Mouse (Mus musculus) kidney, postnatal 36 days (tissue): Measurements from ENCODE around the gene Adamtsl1.

ENCODE experiments used
- DNase-seq, 2 experiments: peaks; one replicate each; pipeline ENCODE4 v3.0.0; 2021 to 2022; ENCODE audit warnings: mixed read lengths in 2 of 2

Gene Adamtsl1

GRCm38 (mm10) chr4:85941857-85942256 lies 427.9 kb downstream of the Adamtsl1 start:
- no peak for DNase-seq

- peak; percentile 33 to 58 for DNase-seq
These were observed 439.6 kb downstream of the Adamtsl1 start for GRCm38 (mm10) chr4:85953590-85953989.

GRCm38 (mm10) chr4:85955387-85955786 lies 441.4 kb downstream of the Adamtsl1 start:
- DNase-seq: no peak

- no peak for DNase-seq
These were observed 443.3 kb downstream of the Adamtsl1 start for GRCm38 (mm10) chr4:85957266-85957665.

- no peak for DNase-seq
These were observed 443.9 kb downstream of the Adamtsl1 start for GRCm38 (mm10) chr4:85957879-85958278.

GRCm38 (mm10) chr4:85959019-85959418 lies 445.0 kb downstream of the Adamtsl1 start:
- DNase-seq: peak in 1 of 2 experiments; percentile 8

GRCm38 (mm10) chr4:85976188-85976587 lies 462.2 kb downstream of the Adamtsl1 start:
- no peak for DNase-seq

- DNase-seq: peak; percentile 7 to 27
These were observed 465.2 kb downstream of the Adamtsl1 start for GRCm38 (mm10) chr4:85979206-85979605.

DNA sequence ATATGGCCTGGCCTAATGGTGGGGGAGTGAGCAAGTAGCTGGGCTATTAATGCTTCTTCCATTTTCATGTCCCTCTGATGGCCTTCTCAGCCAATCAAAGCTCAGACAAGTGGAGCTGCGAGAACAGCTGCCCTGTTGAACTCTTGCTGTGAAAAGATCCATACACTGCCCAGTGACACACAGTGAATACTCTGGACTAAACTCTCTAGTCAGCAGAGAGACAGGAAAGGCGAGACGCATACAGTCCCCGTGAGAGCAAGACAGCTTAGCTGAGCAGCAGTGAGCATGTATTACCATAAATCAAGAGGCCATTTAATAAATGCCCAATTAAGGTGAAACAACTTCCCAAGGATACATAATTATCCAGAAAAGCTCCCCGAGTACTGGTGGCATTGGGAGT lies 492.6 kb downstream of the Adamtsl1 start:
- no peak for DNase-seq

- no peak for DNase-seq
These were observed 499.7 kb downstream of the Adamtsl1 start for GRCm38 (mm10) chr4:86013640-86014039.

- no peak for DNase-seq
These were observed 505.0 kb downstream of the Adamtsl1 start for GRCm38 (mm10) chr4:86018928-86019327.

DNA sequence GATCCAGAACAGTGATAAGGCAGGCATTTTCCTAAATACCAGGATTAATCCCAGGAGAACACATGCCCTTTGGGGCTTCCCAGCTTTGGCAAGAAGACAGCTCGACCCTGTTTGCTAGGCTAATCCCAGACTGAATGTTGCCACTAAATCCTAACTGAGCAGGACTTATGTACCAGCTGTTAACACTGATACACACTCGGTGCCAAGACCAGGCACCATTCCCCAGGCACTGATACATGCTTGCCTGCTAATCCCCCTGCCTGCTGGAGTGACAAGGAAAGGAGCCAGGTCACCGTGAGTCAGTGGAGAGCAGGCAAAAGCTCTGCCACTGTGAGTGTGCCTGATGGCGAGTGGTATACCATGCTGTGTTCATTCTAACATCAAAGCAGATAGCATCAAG lies 505.6 kb downstream of the Adamtsl1 start:
- no peak for DNase-seq

DNA sequence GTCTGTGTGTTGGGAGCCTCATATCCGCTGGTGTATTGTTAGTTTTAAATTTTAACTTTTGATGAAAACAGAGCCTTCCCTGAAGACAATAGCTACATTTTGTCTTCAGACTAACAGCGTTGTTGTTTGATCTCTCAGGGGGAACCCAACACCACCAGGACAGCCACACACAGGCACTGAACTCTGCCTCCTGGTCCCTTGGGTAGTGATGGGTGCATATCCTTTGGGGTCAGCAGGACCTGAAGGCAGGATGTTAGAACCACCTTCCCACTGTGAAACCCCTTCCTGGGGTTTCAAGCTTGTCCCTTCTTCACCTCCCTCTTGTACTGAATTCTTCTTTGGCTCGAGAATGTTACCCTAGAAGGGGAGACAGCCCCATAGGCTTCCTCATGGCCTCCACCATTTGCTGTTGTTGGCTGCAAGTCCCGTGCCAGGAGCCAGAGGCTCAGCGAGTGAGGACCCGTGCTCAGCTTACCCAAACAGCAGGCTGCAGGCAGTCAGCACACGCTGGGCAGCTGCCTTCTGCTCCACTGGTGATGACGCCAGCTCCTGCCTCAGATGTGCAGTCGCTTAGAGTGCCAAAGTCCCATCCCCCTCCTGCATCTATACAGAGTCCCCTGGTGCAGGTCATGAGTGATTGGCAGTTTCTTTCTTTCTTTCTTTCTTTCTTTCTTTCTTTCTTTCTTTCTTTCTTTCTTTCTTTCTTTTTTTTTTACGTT lies 506.6 kb downstream of the Adamtsl1 start:
- DNase-seq: no peak

- peak; percentile 25 to 62 for DNase-seq
These were observed 510.7 kb downstream of the Adamtsl1 start for GRCm38 (mm10) chr4:86024573-86025160.

DNA sequence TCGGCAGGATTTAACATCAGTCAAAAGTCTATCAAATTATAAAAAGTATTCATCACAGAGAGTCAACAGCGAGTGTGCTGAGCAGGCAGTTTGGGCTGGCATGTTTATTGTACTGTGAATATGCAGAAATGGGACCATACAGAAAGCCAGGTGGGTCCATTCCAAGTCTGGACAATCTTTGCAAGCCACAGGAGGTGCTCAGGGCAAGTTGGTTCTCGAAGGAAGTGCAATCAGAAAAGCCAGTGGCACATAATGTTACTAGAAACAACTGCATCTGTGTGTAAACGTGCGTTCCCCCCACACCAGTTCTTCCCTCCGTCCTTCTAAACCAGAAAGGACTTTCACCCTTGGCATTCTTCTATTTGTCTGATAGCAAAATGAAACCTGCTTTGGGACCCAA lies 515.5 kb downstream of the Adamtsl1 start:
- no peak for DNase-seq

DNA sequence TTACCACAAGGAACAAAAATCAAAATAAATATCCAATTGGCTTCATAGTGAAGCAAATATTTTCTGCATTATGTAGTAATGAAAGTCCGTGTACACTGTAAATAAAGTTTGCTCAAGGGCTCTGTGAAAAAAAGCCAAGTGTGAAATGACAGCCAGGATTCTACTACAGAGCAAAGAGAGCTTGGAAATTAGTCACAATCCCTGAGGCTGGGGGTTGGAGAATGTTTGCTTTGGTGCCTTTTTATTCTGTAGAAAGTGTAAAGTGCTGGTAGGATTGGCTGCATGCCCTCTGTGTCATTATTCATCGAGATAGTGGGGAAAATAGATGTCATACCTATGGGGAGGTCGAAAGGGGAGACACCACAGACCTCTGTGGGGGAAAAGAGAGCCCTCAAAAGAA lies 516.2 kb downstream of the Adamtsl1 start:
- DNase-seq: no peak

DNA sequence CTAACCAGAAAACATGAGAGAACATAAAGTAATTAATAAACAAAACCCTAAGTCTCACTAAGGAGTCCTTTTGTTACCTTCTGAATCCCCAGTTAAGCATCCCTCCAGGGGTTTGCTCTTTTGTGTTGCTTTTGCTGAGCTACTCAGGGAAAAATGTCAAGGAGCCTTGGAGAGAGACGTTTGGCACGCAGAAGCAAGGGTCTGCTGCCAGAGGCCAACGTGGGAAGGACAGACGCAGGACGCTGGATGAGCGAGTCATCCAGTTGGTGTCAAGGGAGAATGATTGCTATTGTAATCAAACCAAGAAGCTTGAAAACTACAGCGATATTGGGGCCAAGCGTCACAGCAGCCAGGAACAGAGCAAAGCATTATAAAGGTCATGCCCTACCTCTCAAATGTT lies 517.1 kb downstream of the Adamtsl1 start:
- DNase-seq: no peak

GRCm38 (mm10) chr4:86040921-86041320 lies 526.9 kb downstream of the Adamtsl1 start:
- no peak for DNase-seq

DNA sequence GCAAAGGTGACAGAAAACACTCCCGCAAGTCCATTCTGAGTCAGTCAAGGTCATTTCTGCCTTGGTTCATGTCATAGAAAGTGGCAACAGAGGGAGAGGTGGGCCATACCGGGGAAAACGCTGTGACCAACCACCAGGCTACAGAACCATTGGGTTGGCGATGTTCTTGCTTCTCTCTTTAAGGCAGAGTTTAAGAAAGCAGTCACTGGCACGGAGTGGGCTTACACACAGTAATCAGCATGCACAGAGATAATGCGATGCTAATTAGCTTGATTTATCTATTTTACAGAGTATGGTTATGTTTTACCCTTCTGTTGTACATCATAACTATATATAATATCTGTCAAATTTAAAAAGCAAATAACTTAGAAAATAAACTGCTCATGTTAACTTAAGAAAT lies 531.5 kb downstream of the Adamtsl1 start:
- no peak for DNase-seq

GRCm38 (mm10) chr4:86045876-86046275 lies 531.9 kb downstream of the Adamtsl1 start:
- DNase-seq: no peak

- peak in 1 of 2 experiments; percentile 49 for DNase-seq
These were observed 532.9 kb downstream of the Adamtsl1 start for GRCm38 (mm10) chr4:86046881-86047280.

- peak; percentile 39 to 65 for DNase-seq
These were observed 539.7 kb downstream of the Adamtsl1 start for GRCm38 (mm10) chr4:86053487-86054237.

GRCm38 (mm10) chr4:86060614-86061013 lies 546.6 kb downstream of the Adamtsl1 start:
- no peak for DNase-seq

- DNase-seq: no peak
These were observed 554.4 kb downstream of the Adamtsl1 start for GRCm38 (mm10) chr4:86068376-86068775.
